Mouse (Mus musculus): ENCODE data around the gene Mfap5. TPM values are rescaled to one million over a fixed set of nuclear protein-coding genes. Genes with fewer than 3 reads are reported as not detected.
"Not testable (repeated sequence)": the region's sequence is repeated elsewhere in the genome, so short reads cannot be mapped to it uniquely, and the experiment has no call there.

The Mfap5 gene
- total and polyA plus RNA-seq, 2 experiments: 0.18 TPM; not detected in 1

GRCm38 (mm10) chr6:122570695-122571616 is 65.3 kb downstream of the Mfap5 start:
- TF ChIP-seq POLR2A (IDR thresholded peaks at IDR 0.05; ENCODE audit: extremely low read depth, insufficient read depth, low read length) (no peak), CTCF (IDR thresholded peaks at IDR 0.05; ENCODE audit: low read depth, low read length) (no peak)
- no peaks in the 10 kb centered on the region for H3K79me2 ChIP-seq (ENCODE audit: control insufficient read depth, insufficient read depth, low read length)
- peak overlapping the region; percentile 55; the same call in 1 of the 2 replicates for H3K27ac ChIP-seq (replicated peaks; ENCODE audit: insufficient read depth, low read depth, low read length)
- no peak overlapping the region for H3K9ac ChIP-seq (ENCODE audit: low read depth, low read length)
- DNase-seq (ENCODE audit: extremely low read depth, low read depth, low spot score): peak; percentile 90
- no peaks in the 10 kb centered on the region for H3K27me3 ChIP-seq (ENCODE audit: control insufficient read depth, insufficient read depth, low read length)
- H3K36me3 ChIP-seq (ENCODE audit: control insufficient read depth, insufficient read depth, low read length): no peaks in the 10 kb centered on the region
- 27% methylated on average over 8 of the region's 8 CpGs for WGBS
- no peak overlapping the region for H3K4me3 ChIP-seq (ENCODE audit: insufficient read depth, low read depth, low read length)
- peaks cover 4% of the 10 kb centered on the region for H3K4me1 ChIP-seq (ENCODE audit: control insufficient read depth, insufficient read depth, low read length)

- H3K27me3 ChIP-seq (ENCODE audit: control insufficient read depth, insufficient read depth, low read length): no peaks in the 10 kb centered on the region
- no peaks in the 10 kb centered on the region for H3K79me2 ChIP-seq (ENCODE audit: control insufficient read depth, insufficient read depth, low read length)
- H3K9ac ChIP-seq (ENCODE audit: low read depth, low read length): no peak overlapping the region
- TF ChIP-seq CTCF (IDR thresholded peaks at IDR 0.05; ENCODE audit: low read depth, low read length): no peak
- TF ChIP-seq POLR2A (IDR thresholded peaks at IDR 0.05; ENCODE audit: extremely low read depth, insufficient read depth, low read length): no peak
- H3K27ac ChIP-seq (replicated peaks; ENCODE audit: insufficient read depth, low read depth, low read length): peak overlapping the region; percentile 41; the same call in 1 of the 2 replicates
- H3K36me3 ChIP-seq (ENCODE audit: control insufficient read depth, insufficient read depth, low read length): no peaks in the 10 kb centered on the region
- peaks cover 4% of the 10 kb centered on the region for H3K4me1 ChIP-seq (ENCODE audit: control insufficient read depth, insufficient read depth, low read length)
- DNase-seq (ENCODE audit: extremely low read depth, low read depth, low spot score): no peak
- H3K4me3 ChIP-seq (ENCODE audit: insufficient read depth, low read depth, low read length): no peak overlapping the region
- WGBS: 13% methylated on average over 3 of the region's 3 CpGs
Observed at GRCm38 (mm10) chr6:122571617-122571959, 65.9 kb downstream of the Mfap5 start.

- not testable (repeated sequence) for H3K4me3 ChIP-seq (ENCODE audit: insufficient read depth, low read depth, low read length); DNase-seq (ENCODE audit: extremely low read depth, low read depth, low spot score); H3K79me2 ChIP-seq (ENCODE audit: control insufficient read depth, insufficient read depth, low read length); H3K27ac ChIP-seq (replicated peaks; ENCODE audit: insufficient read depth, low read depth, low read length); H3K27me3 ChIP-seq (ENCODE audit: control insufficient read depth, insufficient read depth, low read length); H3K9ac ChIP-seq (ENCODE audit: low read depth, low read length); H3K4me1 ChIP-seq (ENCODE audit: control insufficient read depth, insufficient read depth, low read length)
- 89% methylated on average over 1 of the region's 1 CpGs for WGBS
- peaks cover 15% of the 10 kb centered on the region for H3K36me3 ChIP-seq (ENCODE audit: control insufficient read depth, insufficient read depth, low read length)
Observed at GRCm38 (mm10) chr6:122575037-122575436, 69.4 kb downstream of the Mfap5 start.

- no peaks in the 10 kb centered on the region; the same call in 1 of the 2 replicates for H3K4me1 ChIP-seq (ENCODE audit: control insufficient read depth, insufficient read depth, low read length)
- peaks cover 24% of the 10 kb centered on the region for H3K36me3 ChIP-seq (ENCODE audit: control insufficient read depth, insufficient read depth, low read length)
- TF ChIP-seq CTCF (IDR thresholded peaks at IDR 0.05; ENCODE audit: low read depth, low read length) (no peak), POLR2A (IDR thresholded peaks at IDR 0.05; ENCODE audit: extremely low read depth, insufficient read depth, low read length) (no peak)
- DNase-seq (ENCODE audit: extremely low read depth, low read depth, low spot score): no peak
- H3K27ac ChIP-seq (replicated peaks; ENCODE audit: insufficient read depth, low read depth, low read length): no peak overlapping the region
- H3K9ac ChIP-seq (ENCODE audit: low read depth, low read length): no peak overlapping the region
- 88% methylated on average over 3 of the region's 3 CpGs for WGBS
- H3K79me2 ChIP-seq (ENCODE audit: control insufficient read depth, insufficient read depth, low read length): no peaks in the 10 kb centered on the region
- H3K27me3 ChIP-seq (ENCODE audit: control insufficient read depth, insufficient read depth, low read length): no peaks in the 10 kb centered on the region
- H3K4me3 ChIP-seq (ENCODE audit: insufficient read depth, low read depth, low read length): no peak overlapping the region
Observed at GRCm38 (mm10) chr6:122577030-122577429, 71.4 kb downstream of the Mfap5 start.

Other genes with a start within 250 kb of the Mfap5 start
- gene Klrg1, start 223.0 kb upstream of the Mfap5 start, total RNA-seq (2014; rRNA removed): 0.09 TPM in 1 of 2 replicates, not detected in the other
- not detected in 2 replicates for gene Klrg1, start 223.0 kb upstream of the Mfap5 start, polyA plus RNA-seq (2012; rRNA removed)
- gene M6pr, start 197.1 kb upstream of the Mfap5 start, total RNA-seq (2014; rRNA removed): 95.0 and 104 TPM in 2 replicates
- 46.4 and 51.2 TPM in 2 replicates for gene M6pr, start 197.1 kb upstream of the Mfap5 start, polyA plus RNA-seq (2012; rRNA removed)
- 0.74 and 0.94 TPM in 2 replicates for gene Phc1, start 165.3 kb upstream of the Mfap5 start, total RNA-seq (2014; rRNA removed)
- 2.7 and 5.8 TPM in 2 replicates for gene Phc1, start 165.3 kb upstream of the Mfap5 start, polyA plus RNA-seq (2012; rRNA removed)
- gene Rimklb, start 7.1 kb upstream of the Mfap5 start, total RNA-seq (2014; rRNA removed): not detected in 2 replicates
- not detected in 2 replicates for gene Rimklb, start 7.1 kb upstream of the Mfap5 start, polyA plus RNA-seq (2012; rRNA removed)
- gene Aicda, start 48.0 kb downstream of the Mfap5 start, total RNA-seq (2014; rRNA removed): 0.07 TPM in 1 of 2 replicates, not detected in the other
- gene Aicda, start 48.0 kb downstream of the Mfap5 start, polyA plus RNA-seq (2012; rRNA removed): not detected in 2 replicates
- gene Apobec1, start 96.6 kb downstream of the Mfap5 start, total RNA-seq (2014; rRNA removed): 17.3 and 21.9 TPM in 2 replicates
- gene Apobec1, start 96.6 kb downstream of the Mfap5 start, polyA plus RNA-seq (2012; rRNA removed): 16.3 and 18.2 TPM in 2 replicates
- gene Gdf3, start 104.2 kb downstream of the Mfap5 start, total RNA-seq (2014; rRNA removed): not detected in 2 replicates
- gene Gdf3, start 104.2 kb downstream of the Mfap5 start, polyA plus RNA-seq (2012; rRNA removed): 0.05 TPM in 1 of 2 replicates, not detected in the other
- not detected in 2 replicates for gene Dppa3, start 120.6 kb downstream of the Mfap5 start, total RNA-seq (2014; rRNA removed)
- gene Dppa3, start 120.6 kb downstream of the Mfap5 start, polyA plus RNA-seq (2012; rRNA removed): not detected in 2 replicates
- not detected in 2 replicates for gene Nanog, start 201.6 kb downstream of the Mfap5 start, total RNA-seq (2014; rRNA removed)
- gene Nanog, start 201.6 kb downstream of the Mfap5 start, polyA plus RNA-seq (2012; rRNA removed): not detected in 2 replicates

Measured in liver, adult 2 months (tissue).